Comparison of ENCODE assay signal across 9 mouse cellular contexts in genomic region chr4:109445397-109445796, GRCm38 (mm10). TPM values are rescaled to one million over a fixed set of nuclear protein-coding genes. Genes with fewer than 3 reads are reported as not detected.
DNase-seq lines count a peak whose midpoint lies in the region; ATAC-seq and TF ChIP-seq lines count a peak whose summit lies in the region.
"Had no signal": no experiment of that assay in that cellular context is flagged by ENCODE, and none has a peak within 500 bp of the region (broad histone marks: within the 10 kb centered on the region; RNA-seq: fewer than 3 reads in every experiment).

No protein-coding gene starts in this region.

- no peaks in the 10 kb centered on the region for H3K27me3 ChIP-seq in forebrain, embryonic 13.5 days
- H3K27me3 ChIP-seq in forebrain, embryonic 11.5 days (ENCODE audit: control insufficient read depth, insufficient read depth, low read length) = no peaks in the 10 kb centered on the region
- no peaks in the 10 kb centered on the region for H3K27me3 ChIP-seq in erythroblast, embryonic 14.5 days (ENCODE audit: control insufficient read depth)
- H3K27me3 ChIP-seq in liver, embryonic 14.5 days (ENCODE audit: control insufficient read depth, insufficient read depth, low read length) = no peaks in the 10 kb centered on the region
- H3K27me3 ChIP-seq: hindbrain, embryonic 15.5 days had no signal

- peaks cover 10% of the 10 kb centered on the region for H3K4me1 ChIP-seq in forebrain, embryonic 13.5 days
- H3K4me1 ChIP-seq in forebrain, embryonic 11.5 days (replicated peaks; ENCODE audit: control insufficient read depth, insufficient read depth, low read length) = 0 out of 2 replicates have a peak, but pooled peaks cover 3% of the 10 kb centered on the region
- H3K4me1 ChIP-seq in erythroblast, embryonic 14.5 days (ENCODE audit: control insufficient read depth) = peaks cover 95% of the 10 kb centered on the region
- peaks cover 70 to 73% of the 10 kb centered on the region in 2 experiments for H3K4me1 ChIP-seq in liver, embryonic 14.5 days (replicated peaks; ENCODE audit: control insufficient read depth in 2 of 2, insufficient read depth in 2 of 2, low read length in 1 of 2)

- TF ChIP-seq CTCF in liver, embryonic 14.5 days (IDR thresholded peaks at IDR 0.05; ENCODE audit: low read depth) = no peak

- ATAC-seq in forebrain, embryonic 13.5 days = no peak
- no peak for ATAC-seq in forebrain, embryonic 11.5 days (replicated peaks; ENCODE audit: low FRiP score)
- ATAC-seq in liver, embryonic 14.5 days (ENCODE audit: insufficient read depth) = peak; percentile 98

- H3K27ac ChIP-seq in forebrain, embryonic 13.5 days = 0 out of 2 replicates have a peak overlapping the region, but pooled peaks have one; percentile 15
- no peak overlapping the region for H3K27ac ChIP-seq in forebrain, embryonic 11.5 days (ENCODE audit: low read depth, low read length)
- peak overlapping the region; percentile 97 for H3K27ac ChIP-seq in liver, embryonic 14.5 days
- H3K27ac ChIP-seq: hindbrain, embryonic 15.5 days had no signal

- TF ChIP-seq EP300 in liver, embryonic 14.5 days (IDR thresholded peaks at IDR 0.05; ENCODE audit: low read depth) = peak; percentile 97

- 86% methylated on average over 2 of the region's 2 CpGs for WGBS in forebrain, embryonic 13.5 days
- 80% methylated on average over 2 of the region's 2 CpGs for WGBS in forebrain, embryonic 11.5 days
- 20% methylated on average over 2 of the region's 2 CpGs for whole genome bisulfite sequencing in liver, embryonic 14.5 days (ENCODE audit: insufficient replicate concordance)

- no peak overlapping the region for H3K4me3 ChIP-seq in forebrain, embryonic 13.5 days
- no peak overlapping the region for H3K4me3 ChIP-seq in forebrain, embryonic 11.5 days (ENCODE audit: low read depth, low read length)
- H3K4me3 ChIP-seq in erythroblast, embryonic 14.5 days (replicated peaks) = peak overlapping the region; percentile 47
- H3K4me3 ChIP-seq in liver, embryonic 14.5 days (ENCODE audit: insufficient read depth in 1 of 2, low read depth in 2 of 2, low read length in 2 of 2) = peak overlapping the region in 1 of 2 experiments; percentile 34; a peak in 2 of 4 replicates
- H3K4me3 ChIP-seq: hindbrain, embryonic 15.5 days had no signal

- H3K36me3 ChIP-seq in forebrain, embryonic 13.5 days (ENCODE audit: poor library complexity, severe bottlenecking) = no peaks in the 10 kb centered on the region
- H3K36me3 ChIP-seq in forebrain, embryonic 11.5 days (ENCODE audit: control insufficient read depth, insufficient read depth, low read length) = no peaks in the 10 kb centered on the region
- H3K36me3 ChIP-seq in erythroblast, embryonic 14.5 days (ENCODE audit: control insufficient read depth) = peaks cover 100% of the 10 kb centered on the region
- H3K36me3 ChIP-seq in liver, embryonic 14.5 days (replicated peaks; ENCODE audit: control insufficient read depth, insufficient read depth, low read depth) = peaks cover 47% of the 10 kb centered on the region

- H3K9ac ChIP-seq in forebrain, embryonic 13.5 days = no peak overlapping the region
- H3K9ac ChIP-seq in forebrain, embryonic 11.5 days (ENCODE audit: low read length) = no peak overlapping the region
- H3K9ac ChIP-seq in liver, embryonic 14.5 days (replicated peaks) = peak overlapping the region; percentile 77
- H3K9ac ChIP-seq: hindbrain, embryonic 15.5 days had no signal

- H3K4me2 ChIP-seq in forebrain, embryonic 13.5 days = no peak overlapping the region
- H3K4me2 ChIP-seq in forebrain, embryonic 11.5 days (ENCODE audit: low read depth, low read length, severe bottlenecking) = no peak overlapping the region
- H3K4me2 ChIP-seq in liver, embryonic 14.5 days (ENCODE audit: low read depth) = peak overlapping the region; percentile 75
- H3K4me2 ChIP-seq: hindbrain, embryonic 15.5 days had no signal

- no peak for DNase-seq in forebrain, embryonic 11.5 days (ENCODE audit: low spot score)
- DNase-seq in 416B (ENCODE audit: low read depth) = peak; percentile 97
- peak; percentile 85 to 91 (median 88) for DNase-seq in liver, embryonic 14.5 days (ENCODE audit: low read depth in 3 of 3, low spot score in 3 of 3)
- no peak for DNase-seq in embryo, embryonic 10 days (ENCODE audit: low spot score)
- DNase-seq in adrenal gland, adult 8-10 months = no peak
- DNase-seq in Muller cell, postnatal 12 days (ENCODE audit: inconsistent ontology term) = no peak

- no peaks in the 10 kb centered on the region for H3K9me3 ChIP-seq in forebrain, embryonic 13.5 days (replicated peaks)
- H3K9me3 ChIP-seq in forebrain, embryonic 11.5 days (ENCODE audit: control insufficient read depth, low read length) = no peaks in the 10 kb centered on the region
- H3K9me3 ChIP-seq in erythroblast, embryonic 14.5 days (ENCODE audit: control insufficient read depth, low read length) = no peaks in the 10 kb centered on the region
- no peaks in the 10 kb centered on the region for H3K9me3 ChIP-seq in liver, embryonic 14.5 days (ENCODE audit: control insufficient read depth, low read length)
- H3K9me3 ChIP-seq: hindbrain, embryonic 15.5 days had no signal

RNA-seq across cellular contexts. Expression of gene Ttc39a, which starts 39.0 kb away (rescaled TPM):
- polyA plus RNA-seq in forebrain, embryonic 13.5 days (2015; fragmentation: Nextera tagmentation; extraction: Ambion mirVana) = 0.86 and 1.0 TPM in 2 replicates
- polyA plus RNA-seq in forebrain, embryonic 11.5 days (2014; fragmentation: Nextera tagmentation; extraction: Ambion mirVana) = 3.8 and 4.4 TPM in 2 replicates
- polyA plus RNA-seq in erythroblast, embryonic 14.5 days (2012) = 4.4 and 5.5 TPM in 2 replicates
- polyA plus RNA-seq in liver, embryonic 14.5 days (2012; rRNA removed) = 8.7 and 11.7 TPM in 2 replicates
- 13.6 and 15.4 TPM in 2 replicates for polyA plus RNA-seq in liver, embryonic 14.5 days (2014; fragmentation: Nextera tagmentation; extraction: Ambion mirVana)
- total RNA-seq in adrenal gland, adult 8-10 months (2022) = 10 to 100 TPM in 2 of 4 experiments, 1 to 10 TPM in 2; 4.6 to 18.6 (median 13.4) TPM

RNA-seq across cellular contexts. Expression of gene Rnf11, which starts 39.1 kb away (rescaled TPM):
- 46.5 and 49.2 TPM in 2 replicates for polyA plus RNA-seq in forebrain, embryonic 13.5 days (2015; fragmentation: Nextera tagmentation; extraction: Ambion mirVana)
- 45.1 and 49.4 TPM in 2 replicates for polyA plus RNA-seq in forebrain, embryonic 11.5 days (2014; fragmentation: Nextera tagmentation; extraction: Ambion mirVana)
- 23.6 and 24.5 TPM in 2 replicates for polyA plus RNA-seq in erythroblast, embryonic 14.5 days (2012)
- polyA plus RNA-seq in liver, embryonic 14.5 days (2012; rRNA removed) = 13.6 and 22.2 TPM in 2 replicates
- polyA plus RNA-seq in liver, embryonic 14.5 days (2014; fragmentation: Nextera tagmentation; extraction: Ambion mirVana) = 39.1 and 40.7 TPM in 2 replicates
- total RNA-seq in adrenal gland, adult 8-10 months (2022) = 100 to 1,000 TPM; 126 to 211 (median 174) TPM

Comparison
In these comparisons a context has a peak if more than half of its experiments do, and no peak if none do; other contexts are left out.
1. DNase-seq: peak in 416B (single experiment) and liver, embryonic 14.5 days (3 of 3); none in forebrain, embryonic 11.5 days (single experiment), embryo, embryonic 10 days (single experiment), adrenal gland, adult 8-10 months (single experiment) and Muller cell, postnatal 12 days (single experiment).